In genomic region chr6:6192413-6192812, GRCm38 (mm10) we compare ENCODE assay signal across 25 mouse cellular contexts. TPM values are rescaled to one million over a fixed set of nuclear protein-coding genes. Genes with fewer than 3 reads are reported as not detected.
DNase-seq lines count a peak whose midpoint lies in the region; ATAC-seq and TF ChIP-seq lines count a peak whose summit lies in the region.
"Had no signal": no experiment of that assay in that cellular context is flagged by ENCODE, and none has a peak within 500 bp of the region (broad histone marks: within the 10 kb centered on the region; RNA-seq: fewer than 3 reads in every experiment).

No protein-coding gene starts in this region.

- H3K36me3 ChIP-seq in forebrain, embryonic 11.5 days (ENCODE audit: control insufficient read depth, insufficient read depth, low read length): no peaks in the 10 kb centered on the region
- H3K36me3 ChIP-seq in forebrain, embryonic 12.5 days (replicated peaks): no peaks in the 10 kb centered on the region
- peaks cover 4% of the 10 kb centered on the region; the same call in 1 of the 2 replicates for H3K36me3 ChIP-seq in kidney, postnatal 0 days (ENCODE audit: insufficient read depth, low read length)
- no peaks in the 10 kb centered on the region for H3K36me3 ChIP-seq in lung, postnatal 0 days (ENCODE audit: insufficient read depth, low read length)
- H3K36me3 ChIP-seq: embryonic facial prominence, embryonic 13.5 days; hindbrain, embryonic 13.5 days; midbrain, embryonic 15.5 days; neural tube, embryonic 15.5 days had no signal

- DNase-seq in forebrain, embryonic 11.5 days (ENCODE audit: low spot score): peak; percentile 6
- DNase-seq in kidney, postnatal 0 days (ENCODE audit: low spot score): peak; percentile 43
- DNase-seq in kidney, adult 9 months: no peak
- peak; percentile 14 for DNase-seq in induced T-regulatory cell, adult 2 months (ENCODE audit: low read depth)
- DNase-seq in lung, postnatal 0 days (ENCODE audit: low spot score): no peak
- no peak for DNase-seq in thymus, postnatal 14 days
- DNase-seq: adrenal gland, postnatal 10 days; forebrain, postnatal 0 days; heart, postnatal 10 days; kidney, adult 18-20 months; kidney, postnatal 10 days; lung, embryonic 14.5 days; lung, postnatal 4 days; right cerebral cortex, postnatal 4 days had no signal

- no peaks in the 10 kb centered on the region; the same call in 1 of the 2 replicates for H3K4me1 ChIP-seq in forebrain, embryonic 11.5 days (replicated peaks; ENCODE audit: control insufficient read depth, insufficient read depth, low read length)
- H3K4me1 ChIP-seq in forebrain, embryonic 12.5 days: no peaks in the 10 kb centered on the region
- 0 out of 2 replicates have a peak, but pooled peaks cover 3% of the 10 kb centered on the region for H3K4me1 ChIP-seq in kidney, postnatal 0 days (replicated peaks; ENCODE audit: insufficient read depth, low read length)
- H3K4me1 ChIP-seq in lung, postnatal 0 days (ENCODE audit: insufficient read depth, low read depth, low read length): no peaks in the 10 kb centered on the region
- H3K4me1 ChIP-seq: hindbrain, embryonic 13.5 days; liver, embryonic 15.5 days; midbrain, embryonic 15.5 days; neural tube, embryonic 15.5 days had no signal

- TF ChIP-seq EP300 in lung, postnatal 0 days (IDR thresholded peaks at IDR 0.05): no peak

- H3K4me2 ChIP-seq in forebrain, embryonic 11.5 days (ENCODE audit: low read depth, low read length, severe bottlenecking): no peak overlapping the region
- no peak overlapping the region for H3K4me2 ChIP-seq in forebrain, embryonic 12.5 days
- H3K4me2 ChIP-seq in kidney, postnatal 0 days (ENCODE audit: low read length): no peak overlapping the region
- H3K4me2 ChIP-seq in lung, postnatal 0 days (replicated peaks; ENCODE audit: low read depth, low read length): no peak overlapping the region
- H3K4me2 ChIP-seq: embryonic facial prominence, embryonic 13.5 days; heart, embryonic 13.5 days; hindbrain, embryonic 13.5 days; liver, embryonic 15.5 days; lung, embryonic 14.5 days; midbrain, embryonic 15.5 days; neural tube, embryonic 15.5 days had no signal

- no peaks in the 10 kb centered on the region for H3K9me3 ChIP-seq in forebrain, embryonic 11.5 days (ENCODE audit: control insufficient read depth, low read length)
- no peaks in the 10 kb centered on the region for H3K9me3 ChIP-seq in forebrain, embryonic 12.5 days
- H3K9me3 ChIP-seq in kidney, postnatal 0 days (replicated peaks; ENCODE audit: low read length): no peaks in the 10 kb centered on the region
- no peaks in the 10 kb centered on the region for H3K9me3 ChIP-seq in lung, postnatal 0 days (ENCODE audit: low read length)
- H3K9me3 ChIP-seq: embryonic facial prominence, embryonic 13.5 days; forebrain, embryonic 10.5 days; heart, embryonic 13.5 days; hindbrain, embryonic 13.5 days; liver, embryonic 15.5 days; midbrain, embryonic 15.5 days; neural tube, embryonic 15.5 days had no signal

- WGBS in forebrain, embryonic 11.5 days: 95% methylated on average over 7 of the region's 7 CpGs
- 90% methylated on average over 7 of the region's 7 CpGs for WGBS in forebrain, embryonic 12.5 days
- 48% methylated on average over 7 of the region's 7 CpGs for WGBS in kidney, postnatal 0 days
- 70% methylated on average over 7 of the region's 7 CpGs for WGBS in lung, postnatal 0 days

- ATAC-seq in forebrain, embryonic 11.5 days (replicated peaks; ENCODE audit: low FRiP score): no peak
- ATAC-seq in forebrain, embryonic 12.5 days (ENCODE audit: low FRiP score): no peak
- no peak for ATAC-seq in kidney, postnatal 0 days (replicated peaks; ENCODE audit: low FRiP score, low read depth)
- peak; percentile 32; the same call in 1 of the 2 replicates for ATAC-seq in megakaryocyte-erythroid progenitor cell, adult 5-6 weeks (replicated peaks; ENCODE audit: low FRiP score, low TSS enrichment, poor library complexity, severe bottlenecking)
- no peak for ATAC-seq in lung, postnatal 0 days
- ATAC-seq: forebrain, postnatal 0 days; midbrain, embryonic 15.5 days; Patski had no signal

- no peaks in the 10 kb centered on the region for H3K27me3 ChIP-seq in forebrain, embryonic 11.5 days (ENCODE audit: control insufficient read depth, insufficient read depth, low read length)
- H3K27me3 ChIP-seq in forebrain, embryonic 12.5 days: no peaks in the 10 kb centered on the region
- H3K27me3 ChIP-seq in kidney, postnatal 0 days (ENCODE audit: insufficient read depth, low read length): no peaks in the 10 kb centered on the region
- H3K27me3 ChIP-seq in lung, postnatal 0 days (replicated peaks; ENCODE audit: insufficient read depth, low read length): no peaks in the 10 kb centered on the region
- H3K27me3 ChIP-seq: embryonic facial prominence, embryonic 13.5 days; heart, embryonic 13.5 days; hindbrain, embryonic 13.5 days; liver, embryonic 15.5 days; midbrain, embryonic 15.5 days; neural tube, embryonic 15.5 days; Patski had no signal

- H3K27ac ChIP-seq in forebrain, embryonic 11.5 days (ENCODE audit: low read depth, low read length): no peak overlapping the region
- no peak overlapping the region for H3K27ac ChIP-seq in forebrain, embryonic 12.5 days
- H3K27ac ChIP-seq in kidney, postnatal 0 days: no peak overlapping the region
- H3K27ac ChIP-seq in lung, postnatal 0 days (ENCODE audit: low read length): no peak overlapping the region
- H3K27ac ChIP-seq: embryonic facial prominence, embryonic 13.5 days; forebrain, embryonic 10.5 days; heart, embryonic 13.5 days; hindbrain, embryonic 13.5 days; liver, embryonic 15.5 days; midbrain, embryonic 15.5 days; neural tube, embryonic 15.5 days had no signal

- H3K4me3 ChIP-seq in forebrain, embryonic 11.5 days (ENCODE audit: low read depth, low read length): no peak overlapping the region
- H3K4me3 ChIP-seq in forebrain, embryonic 12.5 days (replicated peaks): no peak overlapping the region
- H3K4me3 ChIP-seq in kidney, postnatal 0 days (replicated peaks; ENCODE audit: low read depth, low read length): no peak overlapping the region
- no peak overlapping the region for H3K4me3 ChIP-seq in lung, postnatal 0 days (ENCODE audit: low read depth, low read length)
- H3K4me3 ChIP-seq: embryonic facial prominence, embryonic 13.5 days; forebrain, embryonic 10.5 days; heart, embryonic 13.5 days; hindbrain, embryonic 13.5 days; left cerebral cortex, adult 2 months; liver, embryonic 15.5 days; midbrain, embryonic 15.5 days; neural tube, embryonic 15.5 days had no signal

- no peak for TF ChIP-seq CTCF in kidney, postnatal 0 days (IDR thresholded peaks at IDR 0.05; ENCODE audit: low read depth)
- TF ChIP-seq CTCF in lung, postnatal 0 days (IDR thresholded peaks at IDR 0.05): no peak

- H3K9ac ChIP-seq in forebrain, embryonic 11.5 days (ENCODE audit: low read length): no peak overlapping the region
- H3K9ac ChIP-seq in forebrain, embryonic 12.5 days: no peak overlapping the region
- H3K9ac ChIP-seq in kidney, postnatal 0 days (ENCODE audit: low read depth, low read length): no peak overlapping the region
- no peak overlapping the region for H3K9ac ChIP-seq in lung, postnatal 0 days (replicated peaks; ENCODE audit: low read depth)
- H3K9ac ChIP-seq: embryonic facial prominence, embryonic 13.5 days; forebrain, postnatal 0 days; heart, embryonic 13.5 days; hindbrain, embryonic 13.5 days; liver, embryonic 15.5 days; lung, embryonic 14.5 days; midbrain, embryonic 15.5 days; neural tube, embryonic 15.5 days had no signal

RNA-seq across cellular contexts. Expression of gene Slc25a13, which starts 24.6 kb away (rescaled TPM):
- polyA plus RNA-seq in forebrain, embryonic 11.5 days (2014; fragmentation: Nextera tagmentation; extraction: Ambion mirVana): 40.8 and 41.1 TPM in 2 replicates
- polyA plus RNA-seq in forebrain, embryonic 12.5 days (2016; fragmentation: Nextera tagmentation; extraction: Ambion mirVana): 23.6 and 32.3 TPM in 2 replicates
- 55.2 and 59.0 TPM in 2 replicates for polyA plus RNA-seq in kidney, postnatal 0 days (2015; fragmentation: Nextera tagmentation; extraction: Ambion mirVana)
- 8.0 and 12.4 TPM in 2 replicates for total RNA-seq in megakaryocyte-erythroid progenitor cell, adult 5-6 weeks (2014; fragmentation: Nextera tagmentation)
- total RNA-seq in megakaryocyte-erythroid progenitor cell, adult 5-6 weeks (2017): 18.2 and 35.3 TPM in 2 replicates
- polyA plus RNA-seq in lung, postnatal 0 days (2015; fragmentation: Nextera tagmentation; extraction: Ambion mirVana): 7.1 and 7.7 TPM in 2 replicates

Comparison
In these comparisons a context has a peak if more than half of its experiments do, and no peak if none do; other contexts are left out.
1. DNase-seq: peak in forebrain, embryonic 11.5 days (single experiment), kidney, postnatal 0 days (single experiment) and induced T-regulatory cell, adult 2 months (single experiment); none in kidney, adult 9 months (single experiment), lung, postnatal 0 days (single experiment) and thymus, postnatal 14 days (single experiment).